Mouse (Mus musculus) A20 (cell line): ENCODE measurements around the gene Alyref.

Source experiments
- DNase-seq: peaks from one replicate; pipeline ENCODE4 v3.0.0-alpha.2; 2011; ENCODE audit warnings: low read depth, low spot score

The Alyref gene

GRCm38 (mm10) chr11:120575046-120575445 lies 23.1 kb downstream of the Alyref start:
- DNase-seq: no peak

- peak; percentile 50 for DNase-seq
Observed at GRCm38 (mm10) chr11:120574278-120574600, 23.9 kb downstream of the Alyref start.

GRCm38 (mm10) chr11:120573585-120574277 lies 24.4 kb downstream of the Alyref start:
- DNase-seq: no peak

GRCm38 (mm10) chr11:120572752-120573584 lies 25.2 kb downstream of the Alyref start, which contains the start of gene P4hb:
Gene P4hb (minus strand): TSS chr11:120573253.
- DNase-seq: peak; percentile 100

GRCm38 (mm10) chr11:120572417-120572751 lies 25.8 kb downstream of the Alyref start:
- no peak for DNase-seq

- no peak for DNase-seq
Observed at GRCm38 (mm10) chr11:120571754-120572416, 26.3 kb downstream of the Alyref start.

GRCm38 (mm10) chr11:120571122-120571521 lies 27.0 kb downstream of the Alyref start:
- no peak for DNase-seq

- no peak for DNase-seq
Observed at GRCm38 (mm10) chr11:120568324-120568723, 29.8 kb downstream of the Alyref start.

GRCm38 (mm10) chr11:120565114-120565513 lies 33.1 kb downstream of the Alyref start:
- DNase-seq: no peak

- no peak for DNase-seq
Observed at GRCm38 (mm10) chr11:120562949-120563348, 35.2 kb downstream of the Alyref start.

GRCm38 (mm10) chr11:120560952-120561728 lies 37.0 kb downstream of the Alyref start:
- DNase-seq: no peak

- DNase-seq: peak; percentile 31
Observed at GRCm38 (mm10) chr11:120558843-120559242, 39.3 kb downstream of the Alyref start.

- no peak for DNase-seq
Observed at GRCm38 (mm10) chr11:120555260-120555659, 42.9 kb downstream of the Alyref start.

- no peak for DNase-seq
Observed at GRCm38 (mm10) chr11:120554834-120555233, 43.3 kb downstream of the Alyref start.

- no peak for DNase-seq
Observed at GRCm38 (mm10) chr11:120552736-120553135, 45.4 kb downstream of the Alyref start.

GRCm38 (mm10) chr11:120550810-120551440 lies 47.2 kb downstream of the Alyref start, which contains the start of gene Ppp1r27:
Gene Ppp1r27 (minus strand): TSS chr11:120551132.
- DNase-seq: no peak

- DNase-seq: no peak
Observed at GRCm38 (mm10) chr11:120549986-120550809, 48.0 kb downstream of the Alyref start.

- peak; percentile 90 for DNase-seq
Observed at GRCm38 (mm10) chr11:120549168-120549945, 48.8 kb downstream of the Alyref start, which contains the start of gene Mcrip1. Gene Mcrip1 (minus strand): TSS chr11:120549727.

- DNase-seq: no peak
Observed at GRCm38 (mm10) chr11:120548786-120549167, 49.4 kb downstream of the Alyref start.
